Mouse (Mus musculus) C2C12 (cell line): Measurements from ENCODE around the gene Samd4b. TPM values are rescaled to one million over a fixed set of nuclear protein-coding genes. Genes with fewer than 3 reads are reported as not detected.
A peak's percentile ranks its signal among the peaks of the same experiment; 100 is the strongest.

Experiments
- H3K27me3 ChIP-seq: one replicate; pipeline ENCODE4 v1.6.1; 2011; ENCODE audit not compliant: control insufficient read depth, insufficient read depth, insufficient read length
- H3K36me3 ChIP-seq: one replicate; pipeline ENCODE4 v1.6.1; 2011; ENCODE audit not compliant: control insufficient read depth, insufficient read depth
- H3K4me3 ChIP-seq: one replicate; pipeline ENCODE4 v1.5.1; 2011; ENCODE audit warnings: mild to moderate bottlenecking, control low read depth; ENCODE audit not compliant: poor library complexity, insufficient read depth, severe bottlenecking
- H3K79me2 ChIP-seq: one replicate; pipeline ENCODE4 v1.6.1; 2011; ENCODE audit not compliant: control insufficient read depth, insufficient read depth
- H3K79me3 ChIP-seq: one replicate; pipeline ENCODE4 v1.6.1; 2011; ENCODE audit warnings: low read depth, control low read depth
- H3ac ChIP-seq: one replicate; pipeline ENCODE3; 2011; ENCODE audit warnings: low read depth; ENCODE audit not compliant: control insufficient read depth, insufficient read length
- CEBPB ChIP-seq: IDR thresholded peaks from one replicate; pipeline ENCODE4 v1.6.1; 2011; ENCODE audit warnings: low read depth, mild to moderate bottlenecking, control low read depth, moderate library complexity
- CTCF ChIP-seq: IDR thresholded peaks from one replicate; pipeline ENCODE4 v1.5.1; 2011; ENCODE audit not compliant: control insufficient read depth, insufficient read depth, insufficient read length
- FOSL1 ChIP-seq: IDR thresholded peaks from one replicate; pipeline ENCODE4 v1.8.0; 2011; ENCODE audit warnings: mild to moderate bottlenecking, low read length; ENCODE audit not compliant: poor library complexity, insufficient read depth, severe bottlenecking
- MAX ChIP-seq: IDR thresholded peaks from one replicate; pipeline ENCODE4 v1.6.1; 2011; ENCODE audit warnings: mild to moderate bottlenecking, control low read depth
- MYOD1 ChIP-seq: IDR thresholded peaks from one replicate; pipeline ENCODE4 v1.6.1; 2011; ENCODE audit warnings: low read depth; ENCODE audit not compliant: control insufficient read depth, insufficient read length
- MYOG ChIP-seq: IDR thresholded peaks from one replicate; pipeline ENCODE4 v1.6.1; 2011; ENCODE audit not compliant: control insufficient read depth, insufficient read length; ENCODE audit errors: extremely low read depth
- USF1 ChIP-seq: IDR thresholded peaks from one replicate; pipeline ENCODE4 v1.6.1; 2011; ENCODE audit warnings: low read depth, mild to moderate bottlenecking, control low read depth, moderate library complexity
- long read RNA-seq, 2 experiments: library from polyadenylated mRNA; unstranded; transcript quantifications; one replicate each; pipeline ENCODE4 v2.0.0; 2019 to 2020
- polyA plus RNA-seq: library from polyadenylated mRNA; unstranded; fragments of >200 nt; fragmentation: generic; extraction: Trizol; gene quantifications from one replicate; pipeline ENCODE4 v1.2.1, GENCODE M21; 2012; ENCODE audit warnings: missing spikeins

The Samd4b gene
- 42.6 TPM for polyA plus RNA-seq
- long read RNA-seq, experiment 1, partial matches to known transcripts: 2 of 9 reads
- long read RNA-seq, experiment 1, other reads (novel, unspliced or antisense): 7 of 9 reads
- long read RNA-seq, experiment 2, partial matches to known transcripts: 7 of 9 reads
- long read RNA-seq, experiment 2, other reads (novel, unspliced or antisense): 2 of 9 reads

- Histone ChIP-seq H3K4me3 (peak within 1 kb of the TSS; percentile 68), H3K27me3 (no peaks in the 10 kb centered on the region), H3K79me2 (peaks cover 44% of the 10 kb centered on the region), H3K79me3 (peaks cover 26% of the 10 kb centered on the region), H3K36me3 (peaks cover 6% of the 10 kb centered on the region), H3ac (peak within 1 kb of the TSS; percentile 72)
- TF ChIP-seq CEBPB (no peak), FOSL1 (no peak), USF1 (no peak), MAX (no peak), CTCF (no peak), MYOG (no peak), MYOD1 (no peak)
Observed at GRCm38 (mm10) chr7:28597642-28598446, at the start of gene Samd4b, which contains the start of gene Pak4. TSS of gene Samd4b (minus strand) at chr7:28598144. TSS of gene Pak4 (minus strand) at chr7:28598185.

- no peaks in the 10 kb centered on the region for H3K36me3 ChIP-seq
- TF ChIP-seq MYOD1: no peak
- TF ChIP-seq USF1: no peak
- TF ChIP-seq MAX: no peak
- no peak for TF ChIP-seq MYOG
- TF ChIP-seq CEBPB: no peak
- no peak for TF ChIP-seq FOSL1
- no peak for TF ChIP-seq CTCF
- no peak overlapping the region for H3ac ChIP-seq
- peaks cover 8% of the 10 kb centered on the region for H3K27me3 ChIP-seq
- no peak overlapping the region for H3K4me3 ChIP-seq
- H3K79me3 ChIP-seq: no peaks in the 10 kb centered on the region
- no peaks in the 10 kb centered on the region for H3K79me2 ChIP-seq
Observed at GRCm38 (mm10) chr7:28647016-28647415, 49.1 kb upstream of the Samd4b start.

GRCm38 (mm10) chr7:28645947-28646475 is 48.1 kb upstream of the Samd4b start:
- Histone ChIP-seq H3K4me3 (no peak overlapping the region), H3K27me3 (peaks cover 11% of the 10 kb centered on the region), H3K36me3 (no peaks in the 10 kb centered on the region), H3ac (no peak overlapping the region), H3K79me2 (no peaks in the 10 kb centered on the region), H3K79me3 (no peaks in the 10 kb centered on the region)
- TF ChIP-seq FOSL1: no peak
- TF ChIP-seq MYOD1: no peak
- no peak for TF ChIP-seq MYOG
- TF ChIP-seq USF1: no peak
- no peak for TF ChIP-seq MAX
- TF ChIP-seq CTCF: no peak
- TF ChIP-seq CEBPB: no peak

GRCm38 (mm10) chr7:28645366-28645765 is 47.4 kb upstream of the Samd4b start:
- TF ChIP-seq USF1 (no peak), MYOD1 (peak; percentile 10), MYOG (no peak), CEBPB (no peak)
- no peaks in the 10 kb centered on the region for H3K79me3 ChIP-seq
- no peaks in the 10 kb centered on the region for H3K79me2 ChIP-seq
- no peak overlapping the region for H3ac ChIP-seq
- peaks cover 13% of the 10 kb centered on the region for H3K27me3 ChIP-seq
- H3K4me3 ChIP-seq: no peak overlapping the region
- no peaks in the 10 kb centered on the region for H3K36me3 ChIP-seq

GRCm38 (mm10) chr7:28641546-28641945 is 43.6 kb upstream of the Samd4b start:
- Histone ChIP-seq H3K4me3 (no peak overlapping the region), H3ac (no peak overlapping the region), H3K27me3 (peaks cover 13% of the 10 kb centered on the region), H3K36me3 (no peaks in the 10 kb centered on the region), H3K79me2 (no peaks in the 10 kb centered on the region), H3K79me3 (no peaks in the 10 kb centered on the region)
- TF ChIP-seq MYOG (no peak), FOSL1 (no peak), CTCF (no peak), MAX (no peak), MYOD1 (no peak)
